Mouse (Mus musculus): ENCODE measurements around the gene Glipr2.

- no peak for TF ChIP-seq CTCF (IDR thresholded peaks at IDR 0.05; ENCODE audit: low read depth, low read length)
- TF ChIP-seq TAL1 (conservative IDR thresholded peaks at IDR 0.05; ENCODE audit: low read depth, low read length): no peak
- TF ChIP-seq GATA1 (IDR thresholded peaks at IDR 0.05; ENCODE audit: borderline replicate concordance, low read length): no peak
- no peak for TF ChIP-seq POLR2AphosphoS5 (IDR thresholded peaks at IDR 0.05; ENCODE audit: insufficient replicate concordance, low read depth, low read length)
These were observed 11.4 kb downstream of the Glipr2 start for GRCm38 (mm10) chr4:43968650-43969049.
